Mouse (Mus musculus) heart, postnatal 0 days (tissue): Measurements from ENCODE around the gene Simc1.

Experiments used
- CTCF ChIP-seq: IDR thresholded peaks from 2 replicates; pipeline ENCODE4 v1.5.1; 2016; ENCODE audit warnings: antibody characterized with exemption, control low read depth, low read depth
- EP300 ChIP-seq: IDR thresholded peaks from 2 replicates; pipeline ENCODE4 v1.6.1; 2016; ENCODE audit warnings: antibody characterized with exemption, low read depth

DNA sequence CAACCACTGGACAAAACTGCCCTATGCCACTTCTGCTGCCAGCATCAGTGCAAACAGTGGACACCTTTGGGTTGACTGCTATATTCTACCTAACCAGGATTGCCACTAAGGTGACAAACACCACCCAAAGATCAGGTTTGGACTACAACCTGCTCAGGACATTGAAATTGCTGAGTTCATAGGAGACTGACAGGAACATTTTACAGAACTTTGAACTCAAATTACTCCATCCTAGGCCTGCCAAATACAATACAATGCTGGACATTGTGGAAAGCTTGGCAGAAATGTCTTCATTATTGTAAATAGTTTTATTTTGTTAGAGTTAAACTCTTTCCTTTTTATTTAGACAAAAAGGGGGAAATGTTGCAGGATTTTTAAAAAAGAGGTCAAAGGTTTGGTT lies 17.6 kb downstream of the Simc1 start:
- TF ChIP-seq CTCF (no peak), EP300 (no peak)
